In genomic region chr14:54875844-54876538, GRCm38 (mm10) we compare ENCODE assay signal across 8 mouse cellular contexts. TPM values are rescaled to one million over a fixed set of nuclear protein-coding genes. Genes with fewer than 3 reads are reported as not detected.
DNase-seq lines count a peak whose midpoint lies in the region; ATAC-seq and TF ChIP-seq lines count a peak whose summit lies in the region.

No protein-coding gene starts in this region.

- no peaks in the 10 kb centered on the region for H3K27me3 ChIP-seq in heart, embryonic 14.5 days (ENCODE audit: control insufficient read depth, insufficient read depth, low read length)
- no peaks in the 10 kb centered on the region for H3K27me3 ChIP-seq in kidney, embryonic 16.5 days (ENCODE audit: insufficient read depth, low read length)

- no peak for TF ChIP-seq POLR2A in embryonic fibroblast, embryonic 13.5 days (IDR thresholded peaks at IDR 0.05; ENCODE audit: low read depth, low read length)

- H3K4me2 ChIP-seq in heart, embryonic 14.5 days (ENCODE audit: low read length), result peak overlapping the region; percentile 99
- peak overlapping the region; percentile 99 for H3K4me2 ChIP-seq in kidney, embryonic 16.5 days (replicated peaks; ENCODE audit: low read depth, low read length)

- H3K9ac ChIP-seq in heart, embryonic 14.5 days (ENCODE audit: low read length), result peak overlapping the region; percentile 82
- peak overlapping the region; percentile 93 for H3K9ac ChIP-seq in ES-E14 (ENCODE audit: insufficient read depth, low read depth, low read length, poor library complexity, severe bottlenecking)
- peak overlapping the region; percentile 87 for H3K9ac ChIP-seq in kidney, embryonic 16.5 days (replicated peaks; ENCODE audit: low read length)

- peaks cover 5 to 10% of the 10 kb centered on the region in 2 experiments for H3K4me1 ChIP-seq in heart, embryonic 14.5 days (ENCODE audit: control insufficient read depth in 2 of 2, insufficient read depth in 2 of 2, low read length in 2 of 2)
- H3K4me1 ChIP-seq in ES-E14 (ENCODE audit: control insufficient read depth in 2 of 2, insufficient read depth in 2 of 2, low read length in 2 of 2, poor library complexity in 1 of 2), result peaks cover 0 to 3% of the 10 kb centered on the region in 2 experiments; a peak in 2 of 4 replicates
- H3K4me1 ChIP-seq in embryonic fibroblast, embryonic 13.5 days (ENCODE audit: control insufficient read depth, insufficient read depth, low read length), result 0 out of 2 replicates have a peak, but pooled peaks cover 2% of the 10 kb centered on the region
- peaks cover 14% of the 10 kb centered on the region for H3K4me1 ChIP-seq in kidney, embryonic 16.5 days (ENCODE audit: insufficient read depth, low read length)

- 2% methylated on average over 36 of the region's 36 CpGs for WGBS in heart, embryonic 14.5 days
- WGBS in kidney, embryonic 16.5 days, result 1% methylated on average over 36 of the region's 36 CpGs

- in situ Hi-C loops in ES-E14 (cut with MboI; ENCODE audit: low sequenced_read_pairs in 2 of 2, unreplicated experiment in 2 of 2), result no loop called here

- 0 out of 2 replicates have a peak, but pooled peaks have one; percentile 2 for ATAC-seq in heart, embryonic 14.5 days (ENCODE audit: insufficient number of reproducible peaks, insufficient read depth, low FRiP score, low read depth)
- ATAC-seq in kidney, embryonic 16.5 days (ENCODE audit: low FRiP score, low TSS enrichment), result peak; percentile 50
- peak; percentile 28 for ATAC-seq in megakaryocyte-erythroid progenitor cell, adult 5-6 weeks (replicated peaks; ENCODE audit: low FRiP score, low TSS enrichment, poor library complexity, severe bottlenecking)

- peak overlapping the region; percentile 72 to 74 for H3K4me3 ChIP-seq in heart, embryonic 14.5 days (ENCODE audit: control insufficient read depth in 1 of 2, insufficient read depth in 1 of 2, low read depth in 1 of 2, low read length in 2 of 2)
- peak overlapping the region; percentile 95 to 97 for H3K4me3 ChIP-seq in ES-E14 (ENCODE audit: insufficient read depth in 1 of 2, low read depth in 1 of 2, low read length in 2 of 2, poor library complexity in 1 of 2, severe bottlenecking in 1 of 2)
- peak overlapping the region; percentile 75 for H3K4me3 ChIP-seq in embryonic fibroblast, embryonic 13.5 days (ENCODE audit: insufficient read depth, low read length)
- peak overlapping the region; percentile 85 for H3K4me3 ChIP-seq in kidney, embryonic 16.5 days (ENCODE audit: low read length)

- TF ChIP-seq CTCF in embryonic fibroblast, embryonic 13.5 days (IDR thresholded peaks at IDR 0.05; ENCODE audit: borderline replicate concordance, insufficient read depth, low read length), result no peak

- H3K9me3 ChIP-seq in heart, embryonic 14.5 days (ENCODE audit: control insufficient read depth, low read length), result no peaks in the 10 kb centered on the region
- no peaks in the 10 kb centered on the region for H3K9me3 ChIP-seq in ES-E14 (ENCODE audit: control insufficient read depth, insufficient read depth, low read depth, low read length)
- no peaks in the 10 kb centered on the region for H3K9me3 ChIP-seq in kidney, embryonic 16.5 days (ENCODE audit: low read length)

- no peak for DNase-seq in heart, adult 9 months (ENCODE audit: low spot score in 2 of 2)
- no peak for DNase-seq in ES-E14 (ENCODE audit: low read depth, low spot score)
- no peak for DNase-seq in ovary, postnatal 10 days (ENCODE audit: low spot score)
- no peak for DNase-seq in adrenal gland, postnatal 4 days (ENCODE audit: low spot score in 2 of 2)

- peak overlapping the region; percentile 78 to 79 for H3K27ac ChIP-seq in heart, embryonic 14.5 days (replicated peaks in 1 of 2; ENCODE audit: control insufficient read depth in 1 of 2, insufficient read depth in 1 of 2, low read depth in 2 of 2, low read length in 2 of 2)
- H3K27ac ChIP-seq in ES-E14 (ENCODE audit: insufficient read depth, low read depth, low read length, poor library complexity, severe bottlenecking), result peak overlapping the region; percentile 33; the same call in 1 of the 2 replicates
- peak overlapping the region; percentile 53 for H3K27ac ChIP-seq in embryonic fibroblast, embryonic 13.5 days (ENCODE audit: insufficient read depth, low read length)
- H3K27ac ChIP-seq in kidney, embryonic 16.5 days (ENCODE audit: low read length), result peak overlapping the region; percentile 88

- H3K36me3 ChIP-seq in heart, embryonic 14.5 days (ENCODE audit: control insufficient read depth, insufficient read depth, low read length), result no peaks in the 10 kb centered on the region
- H3K36me3 ChIP-seq in ES-E14 (ENCODE audit: control insufficient read depth, insufficient read depth, low read length, poor library complexity, severe bottlenecking), result no peaks in the 10 kb centered on the region
- no peaks in the 10 kb centered on the region for H3K36me3 ChIP-seq in kidney, embryonic 16.5 days (ENCODE audit: insufficient read depth, low read length)

TF ChIP-seq in ES-E14, 5 proteins besides CTCF, POLR2A, EP300 and RAD21:
- TF ChIP-seq ZNF384 (IDR thresholded peaks at IDR 0.05; ENCODE audit: low read depth, low read length) (peak; percentile 67), ZC3H11A (IDR thresholded peaks at IDR 0.05; ENCODE audit: borderline replicate concordance, low read depth, low read length) (no peak), MAFK (IDR thresholded peaks at IDR 0.05; ENCODE audit: insufficient read depth, low read depth, low read length) (no peak), HCFC1 (IDR thresholded peaks at IDR 0.05; ENCODE audit: borderline replicate concordance, insufficient read depth, low read length) (no peak), CHD2 (IDR thresholded peaks at IDR 0.05; ENCODE audit: low read depth, low read length) (no peak)

RNA-seq across cellular contexts. Expression of gene Ppp1r3e, which starts 1.4 kb away (rescaled TPM):
- 1.7 and 1.9 TPM in 2 replicates for polyA plus RNA-seq in heart, embryonic 14.5 days (2014; fragmentation: Nextera tagmentation; extraction: Ambion mirVana)
- 0.62 and 0.74 TPM in 2 replicates for total RNA-seq in ES-E14 (2012; rRNA removed)
- polyA plus RNA-seq in embryonic fibroblast, embryonic 13.5 days (2011; ENCODE audit: insufficient read length, low read depth, missing spikeins), result 8.4 and 10.9 TPM in 2 replicates
- polyA plus RNA-seq in kidney, embryonic 16.5 days (2015; fragmentation: Nextera tagmentation; extraction: Ambion mirVana), result 1.6 and 1.7 TPM in 2 replicates
- total RNA-seq in megakaryocyte-erythroid progenitor cell, adult 5-6 weeks (2014; fragmentation: Nextera tagmentation), result 15.9 and 16.7 TPM in 2 replicates
- total RNA-seq in megakaryocyte-erythroid progenitor cell, adult 5-6 weeks (2017), result 1.6 and 2.5 TPM in 2 replicates
- 10 to 100 TPM; 16.9 to 21.0 TPM for total RNA-seq in adrenal gland, postnatal 4 days (2021)

RNA-seq across cellular contexts. Expression of gene Homez, which starts 5.2 kb away (rescaled TPM):
- 8.2 and 9.5 TPM in 2 replicates for polyA plus RNA-seq in heart, embryonic 14.5 days (2014; fragmentation: Nextera tagmentation; extraction: Ambion mirVana)
- 2.5 and 3.9 TPM in 2 replicates for total RNA-seq in ES-E14 (2012; rRNA removed)
- 5.4 and 6.9 TPM in 2 replicates for polyA plus RNA-seq in embryonic fibroblast, embryonic 13.5 days (2011; ENCODE audit: insufficient read length, low read depth, missing spikeins)
- 18.0 and 19.9 TPM in 2 replicates for polyA plus RNA-seq in kidney, embryonic 16.5 days (2015; fragmentation: Nextera tagmentation; extraction: Ambion mirVana)
- total RNA-seq in megakaryocyte-erythroid progenitor cell, adult 5-6 weeks (2014; fragmentation: Nextera tagmentation), result 1.2 and 16.1 TPM in 2 replicates
- total RNA-seq in megakaryocyte-erythroid progenitor cell, adult 5-6 weeks (2017), result 1.5 and 6.1 TPM in 2 replicates
- 10 to 100 TPM; 17.9 to 18.3 TPM for total RNA-seq in adrenal gland, postnatal 4 days (2021)

RNA-seq across cellular contexts. Expression of gene Bcl2l2, which starts 7.2 kb away (rescaled TPM):
- polyA plus RNA-seq in heart, embryonic 14.5 days (2014; fragmentation: Nextera tagmentation; extraction: Ambion mirVana), result 3.0 and 4.3 TPM in 2 replicates
- 7.7 and 9.4 TPM in 2 replicates for total RNA-seq in ES-E14 (2012; rRNA removed)
- 48.3 and 53.1 TPM in 2 replicates for polyA plus RNA-seq in embryonic fibroblast, embryonic 13.5 days (2011; ENCODE audit: insufficient read length, low read depth, missing spikeins)
- polyA plus RNA-seq in kidney, embryonic 16.5 days (2015; fragmentation: Nextera tagmentation; extraction: Ambion mirVana), result 5.0 and 5.1 TPM in 2 replicates
- 7.3 and 9.4 TPM in 2 replicates for total RNA-seq in megakaryocyte-erythroid progenitor cell, adult 5-6 weeks (2014; fragmentation: Nextera tagmentation)
- 3.3 and 7.5 TPM in 2 replicates for total RNA-seq in megakaryocyte-erythroid progenitor cell, adult 5-6 weeks (2017)
- total RNA-seq in adrenal gland, postnatal 4 days (2021), result 10 to 100 TPM; 55.3 to 65.3 TPM

RNA-seq across cellular contexts. Expression of gene Gm20521, which starts 7.2 kb away (rescaled TPM):
- polyA plus RNA-seq in heart, embryonic 14.5 days (2014; fragmentation: Nextera tagmentation; extraction: Ambion mirVana), result not detected in 2 replicates
- 0.71 and 0.79 TPM in 2 replicates for total RNA-seq in ES-E14 (2012; rRNA removed)
- polyA plus RNA-seq in embryonic fibroblast, embryonic 13.5 days (2011; ENCODE audit: insufficient read length, low read depth, missing spikeins), result not detected in 2 replicates
- 0.16 and 0.45 TPM in 2 replicates for polyA plus RNA-seq in kidney, embryonic 16.5 days (2015; fragmentation: Nextera tagmentation; extraction: Ambion mirVana)
- 1.4 TPM in 1 of 2 replicates, not detected in the other for total RNA-seq in megakaryocyte-erythroid progenitor cell, adult 5-6 weeks (2014; fragmentation: Nextera tagmentation)
- not detected in 2 replicates for total RNA-seq in megakaryocyte-erythroid progenitor cell, adult 5-6 weeks (2017)
- 10 to 100 TPM in 1 of 2 experiments, 1 to 10 TPM in 1; 5.5 to 13.0 TPM for total RNA-seq in adrenal gland, postnatal 4 days (2021)

RNA-seq across cellular contexts. Expression of gene Pabpn1, which starts 16.3 kb away (rescaled TPM):
- 80.6 and 83.8 TPM in 2 replicates for polyA plus RNA-seq in heart, embryonic 14.5 days (2014; fragmentation: Nextera tagmentation; extraction: Ambion mirVana)
- total RNA-seq in ES-E14 (2012; rRNA removed), result 76.8 and 117 TPM in 2 replicates
- 168 and 172 TPM in 2 replicates for polyA plus RNA-seq in embryonic fibroblast, embryonic 13.5 days (2011; ENCODE audit: insufficient read length, low read depth, missing spikeins)
- 135 and 141 TPM in 2 replicates for polyA plus RNA-seq in kidney, embryonic 16.5 days (2015; fragmentation: Nextera tagmentation; extraction: Ambion mirVana)
- total RNA-seq in megakaryocyte-erythroid progenitor cell, adult 5-6 weeks (2014; fragmentation: Nextera tagmentation), result 240 and 264 TPM in 2 replicates
- 332 and 476 TPM in 2 replicates for total RNA-seq in megakaryocyte-erythroid progenitor cell, adult 5-6 weeks (2017)
- 100 to 1,000 TPM; 334 to 350 TPM for total RNA-seq in adrenal gland, postnatal 4 days (2021)

Comparison
In these comparisons a context has a peak if more than half of its experiments do, and no peak if none do; other contexts are left out.
1. H3K27ac ChIP-seq: peak in every context shown above with its lines; median percentile 88 in kidney, embryonic 16.5 days; 78 in heart, embryonic 14.5 days; 53 in embryonic fibroblast, embryonic 13.5 days; 33 in ES-E14.